Mouse (Mus musculus): ENCODE measurements around the gene Map3k3.
"Not testable (repeated sequence)": the region's sequence is repeated elsewhere in the genome, so short reads cannot be mapped to it uniquely, and the experiment has no call there.

The Map3k3 gene

DNA sequence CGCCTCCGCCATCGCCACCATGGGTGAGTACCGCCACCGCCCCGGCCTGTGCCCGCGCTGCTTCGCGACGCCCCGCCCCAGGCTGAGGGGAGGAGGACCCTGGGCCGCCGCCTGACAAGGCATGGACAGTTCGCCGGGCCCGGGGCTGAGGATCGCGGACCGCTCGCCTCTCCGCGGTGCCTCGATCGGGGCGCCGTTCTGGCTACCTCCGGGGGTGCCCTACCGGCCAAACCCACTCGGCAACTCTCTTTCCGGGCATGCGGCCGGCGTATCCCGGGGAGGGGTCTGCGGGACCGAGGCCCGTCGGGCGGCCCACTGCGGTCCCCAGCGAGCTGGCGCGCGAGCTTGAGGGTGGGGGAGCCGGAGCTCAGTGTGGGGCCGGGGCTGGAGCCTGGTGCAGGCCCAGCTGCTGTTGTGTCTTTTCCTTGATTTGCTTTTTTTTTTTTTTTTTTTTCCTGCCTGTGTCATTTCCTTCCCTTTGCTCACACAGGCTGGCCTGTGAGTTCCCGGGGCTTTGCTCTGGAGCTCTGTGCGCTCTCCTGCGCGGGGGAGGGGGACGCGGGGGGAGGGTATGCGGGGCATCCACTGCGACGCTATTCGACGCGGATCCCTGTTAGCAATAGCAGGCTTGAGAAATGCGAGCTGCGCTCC, 623 bp downstream of the Map3k3 start:
- peak; percentile 86 to 87 for DNase-seq

DNA sequence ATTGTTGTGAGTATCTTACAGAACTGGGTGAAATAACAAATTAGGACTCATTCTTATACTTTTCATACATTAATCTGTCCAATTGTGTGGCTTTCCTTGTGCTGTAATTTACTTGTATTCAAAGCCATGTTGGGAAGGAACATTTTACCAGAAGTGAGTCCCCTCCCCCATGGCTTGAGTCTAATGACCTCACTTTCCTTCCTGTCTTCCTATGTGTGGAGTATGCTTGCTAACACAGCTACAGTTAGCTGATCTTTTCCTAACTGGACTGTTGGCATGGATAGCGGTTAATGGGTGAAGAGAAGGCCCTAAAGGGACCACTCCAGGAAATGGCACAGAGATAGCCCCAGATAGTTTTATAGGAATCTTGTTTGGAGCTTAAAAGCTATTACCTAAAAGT, 13.8 kb downstream of the Map3k3 start:
- DNase-seq: no peak

GRCm38 (mm10) chr11:106102866-106103265, 18.5 kb downstream of the Map3k3 start:
- DNase-seq: no peak

DNA sequence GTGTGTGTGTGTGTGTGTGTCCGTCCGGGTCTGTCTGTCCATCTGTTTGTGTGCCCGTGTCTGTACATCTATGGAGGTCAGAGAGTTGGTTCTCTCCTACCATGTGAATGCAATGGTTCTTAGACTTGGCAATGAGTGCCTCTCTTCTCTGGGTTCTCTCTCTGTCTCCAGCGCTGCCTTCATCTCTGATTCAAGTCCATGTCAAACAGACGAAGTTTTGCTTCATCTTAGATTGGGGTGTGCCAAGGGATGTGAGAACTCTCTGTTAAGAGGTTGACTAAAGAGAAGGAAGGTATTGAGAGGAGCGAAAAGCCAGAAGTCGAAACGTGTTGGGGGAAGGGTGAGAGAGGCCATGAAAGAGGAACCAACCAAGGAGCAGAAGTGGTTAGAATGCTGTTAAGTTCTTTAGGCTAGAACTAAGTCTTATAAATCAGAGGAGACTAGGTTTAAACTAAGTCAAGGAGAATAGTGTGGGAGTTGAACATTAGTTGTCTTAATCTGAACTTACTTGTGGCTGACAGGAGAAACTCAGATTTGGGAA, 21.7 kb downstream of the Map3k3 start:
- DNase-seq: no peak

GRCm38 (mm10) chr11:106111688-106112087, 27.3 kb downstream of the Map3k3 start:
- no peak for DNase-seq

- DNase-seq: no peak
Measured at GRCm38 (mm10) chr11:106122221-106122620, 37.8 kb downstream of the Map3k3 start.

- DNase-seq: no peak
Measured at GRCm38 (mm10) chr11:106122736-106123135, 38.3 kb downstream of the Map3k3 start.

DNA sequence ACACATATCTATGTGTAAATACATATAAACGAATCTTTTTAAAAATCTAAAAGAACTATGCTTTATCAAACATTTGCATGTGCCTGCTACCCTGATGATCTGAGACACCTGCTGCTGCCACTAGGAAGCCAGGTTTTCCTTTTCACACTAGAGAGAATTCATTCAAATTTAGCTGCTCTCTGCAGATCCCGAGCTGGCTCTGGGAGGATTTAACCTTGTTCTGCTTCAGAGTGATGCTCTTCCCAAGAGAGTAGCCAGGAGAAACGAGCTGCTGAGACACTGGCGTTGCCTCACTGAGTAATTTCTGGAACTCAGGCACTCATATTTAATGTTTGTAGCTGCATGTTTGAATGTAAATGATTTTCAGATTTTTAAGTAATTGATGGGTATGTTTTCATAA, 40.4 kb downstream of the Map3k3 start:
- DNase-seq: no peak

- DNase-seq: no peak
Measured at GRCm38 (mm10) chr11:106125827-106126226, 41.4 kb downstream of the Map3k3 start.

DNA sequence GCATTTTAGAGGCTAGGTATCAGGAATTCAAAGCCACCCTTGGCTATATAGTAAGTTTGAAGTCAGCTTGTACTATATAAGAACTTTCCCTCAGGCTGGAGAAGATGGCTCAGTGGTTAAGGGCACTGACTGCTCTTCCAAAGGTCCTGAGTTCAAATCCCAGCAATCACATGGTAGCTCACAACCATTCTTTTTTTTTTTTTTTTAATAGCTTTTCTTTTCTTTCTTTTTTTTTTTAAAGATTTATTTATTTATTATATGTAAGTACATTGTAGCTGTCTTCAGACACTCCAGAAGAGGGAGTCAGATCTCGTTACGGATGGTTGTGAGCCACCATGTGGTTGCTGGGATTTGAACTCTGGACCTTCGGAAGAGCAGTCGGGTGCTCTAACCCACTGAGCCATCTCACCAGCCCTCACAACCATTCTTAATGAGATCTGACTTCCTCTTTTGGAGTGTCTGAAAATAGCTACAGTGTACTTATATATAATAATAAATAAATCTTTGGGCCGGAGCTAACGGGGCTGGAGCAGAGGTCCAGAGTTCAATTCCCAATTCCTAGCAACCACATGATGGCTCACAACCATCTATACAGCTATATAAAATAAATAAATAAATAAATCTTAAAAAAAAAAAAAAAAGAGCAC, 42.4 kb downstream of the Map3k3 start:
- not testable (repeated sequence) for DNase-seq

GRCm38 (mm10) chr11:106129477-106129876, 45.1 kb downstream of the Map3k3 start:
- no peak for DNase-seq

DNA sequence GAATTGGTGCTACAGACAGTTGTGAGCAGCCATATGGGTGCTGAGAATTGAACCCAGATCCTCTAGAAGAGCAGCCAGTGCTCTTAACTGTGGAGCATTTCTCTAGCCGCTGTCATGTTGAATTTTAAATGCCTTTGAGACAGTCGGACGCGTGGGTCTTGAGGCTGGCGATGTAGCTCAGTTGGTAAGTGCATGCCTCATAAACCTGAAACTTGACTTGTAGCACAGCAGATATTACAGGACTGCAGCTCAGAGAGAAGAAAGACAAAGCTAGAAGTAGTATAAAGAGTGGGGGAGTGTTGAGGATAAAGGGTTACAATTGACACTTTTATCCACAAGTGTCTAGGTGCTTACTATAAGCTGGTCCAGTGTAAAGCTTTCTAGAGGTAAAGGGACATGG, 48.1 kb downstream of the Map3k3 start:
- DNase-seq: no peak

GRCm38 (mm10) chr11:106134580-106135528, 50.4 kb downstream of the Map3k3 start:
- DNase-seq: peak; percentile 63 to 67

- no peak for DNase-seq
Measured at GRCm38 (mm10) chr11:106151219-106151618, 66.8 kb downstream of the Map3k3 start.

DNA sequence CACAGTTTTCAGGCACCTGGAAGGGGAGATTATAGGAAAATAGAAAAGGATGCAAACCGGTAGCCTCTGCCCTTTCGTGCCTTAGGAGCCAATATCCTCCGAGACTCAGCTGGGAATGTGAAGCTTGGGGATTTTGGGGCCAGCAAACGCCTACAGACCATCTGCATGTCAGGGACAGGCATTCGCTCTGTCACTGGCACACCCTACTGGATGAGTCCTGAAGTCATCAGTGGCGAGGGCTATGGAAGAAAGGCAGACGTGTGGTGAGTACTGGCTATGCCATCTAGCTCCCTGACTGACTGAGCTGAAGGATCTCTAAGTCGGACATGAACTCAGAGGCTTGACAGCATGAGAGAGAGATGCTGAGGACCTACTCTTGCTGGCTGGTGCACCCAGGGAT, 67.7 kb downstream of the Map3k3 start:
- peak in 1 of 2 experiments; percentile 21 for DNase-seq

- DNase-seq: peak; percentile 55 to 74
Measured at GRCm38 (mm10) chr11:106154091-106154490, 69.7 kb downstream of the Map3k3 start.

DNA sequence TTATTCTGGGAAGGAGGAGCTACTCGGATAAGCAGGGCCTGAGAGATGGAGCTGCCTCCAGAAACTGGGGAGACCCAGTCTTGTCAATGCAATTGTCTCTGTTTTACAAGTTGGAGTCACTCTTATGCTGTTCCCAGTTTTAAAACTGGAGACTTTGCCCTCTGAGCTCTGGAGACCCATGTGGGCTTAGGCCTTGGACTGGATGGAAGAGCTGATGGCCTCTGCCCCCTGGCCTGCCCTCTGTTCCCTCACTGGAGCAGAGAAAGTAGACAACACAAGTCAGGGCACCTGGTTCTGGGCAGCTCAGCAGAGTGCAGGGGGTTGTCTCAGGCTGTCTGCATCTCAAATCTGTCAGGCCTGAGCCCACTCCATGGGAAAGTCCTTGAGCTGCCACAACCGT, 70.4 kb downstream of the Map3k3 start:
- peak; percentile 29 to 39 for DNase-seq

DNA sequence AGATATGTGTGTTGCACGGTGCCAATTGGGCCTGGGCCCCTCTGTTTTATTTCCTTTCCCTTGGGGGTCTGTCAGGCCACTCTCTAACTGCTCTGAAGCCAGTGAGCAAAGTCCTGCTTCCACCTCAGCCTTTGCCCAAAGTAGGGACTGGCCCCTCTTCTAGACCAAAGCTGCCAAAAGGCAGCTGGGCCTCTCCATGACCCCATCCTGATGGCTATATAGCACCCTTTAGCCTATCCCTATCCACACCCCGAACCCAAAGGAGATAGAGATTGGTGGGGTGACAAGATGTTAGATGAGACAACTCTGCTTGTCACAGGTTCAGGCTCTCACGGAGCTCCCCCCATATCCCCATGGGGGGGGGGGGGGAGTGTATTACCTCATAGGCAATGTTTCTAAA, 71.3 kb downstream of the Map3k3 start:
- DNase-seq: peak; percentile 23 to 32

GRCm38 (mm10) chr11:106156257-106156656, 71.8 kb downstream of the Map3k3 start:
- DNase-seq: no peak

- DNase-seq: no peak
Measured at GRCm38 (mm10) chr11:106157154-106157553, 72.7 kb downstream of the Map3k3 start.

DNA sequence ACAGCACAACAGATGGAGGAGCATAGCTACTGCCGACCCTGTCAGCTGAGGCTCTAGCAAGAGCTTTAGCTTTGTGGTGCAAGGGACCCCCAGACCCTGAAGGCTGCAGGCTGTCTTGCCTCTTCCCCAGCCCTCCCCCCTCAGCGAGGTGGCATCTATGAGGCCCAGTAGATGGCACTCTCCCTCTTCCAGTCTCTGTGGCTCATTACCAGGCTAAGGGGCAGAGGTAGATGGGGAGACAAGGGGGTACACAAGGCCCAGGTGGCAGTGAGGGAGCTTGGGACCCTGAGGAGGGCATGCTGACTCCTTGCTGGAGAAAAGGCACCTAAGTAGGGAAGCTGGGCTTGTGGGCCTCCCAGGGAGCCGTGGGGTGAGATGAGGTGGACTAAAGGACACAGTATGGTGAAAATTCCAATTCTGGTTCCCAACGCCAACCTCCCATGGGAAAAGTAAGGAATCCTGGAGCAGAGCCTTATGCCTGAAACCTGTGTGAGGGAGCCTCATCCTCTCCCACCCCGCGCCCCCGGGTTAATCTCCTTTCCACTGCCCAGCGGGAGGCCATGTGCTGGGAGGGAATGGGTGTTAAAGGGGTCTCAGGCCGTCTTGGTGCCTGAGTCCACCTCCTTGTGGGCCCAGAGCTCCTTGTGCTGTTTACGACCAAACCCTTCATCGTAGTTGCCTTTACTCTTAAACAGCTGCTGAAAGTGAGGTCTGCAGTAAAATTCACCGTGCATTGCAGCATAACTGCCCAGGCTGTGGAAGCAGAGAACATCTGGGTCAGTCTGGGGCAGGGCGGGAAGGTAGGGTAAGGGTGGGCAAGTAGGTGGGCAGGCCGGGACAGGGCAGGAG, 73.9 kb downstream of the Map3k3 start:
- peak; percentile 54 to 63 for DNase-seq

- peak in 1 of 2 experiments; percentile 43 for DNase-seq
Measured at GRCm38 (mm10) chr11:106158930-106159215, 74.5 kb downstream of the Map3k3 start.

Measured in cerebellum, postnatal 10 days (tissue).